Mouse (Mus musculus): ENCODE data around the gene Hao2.

Hao2 gene

GRCm38 (mm10) chr3:98856892-98857291, 36.1 kb downstream of the Hao2 start:
- no peak for DNase-seq (ENCODE audit: low read depth, low spot score)

- no peak for DNase-seq (ENCODE audit: low read depth, low spot score)
These were observed 37.9 kb downstream of the Hao2 start for GRCm38 (mm10) chr3:98855160-98855559.

- DNase-seq (ENCODE audit: low read depth, low spot score) = no peak
These were observed 39.4 kb downstream of the Hao2 start for GRCm38 (mm10) chr3:98853685-98854084.

- no peak for DNase-seq (ENCODE audit: low read depth, low spot score)
These were observed 40.0 kb downstream of the Hao2 start for GRCm38 (mm10) chr3:98853051-98853450.

- no peak for DNase-seq (ENCODE audit: low read depth, low spot score)
These were observed 40.4 kb downstream of the Hao2 start for GRCm38 (mm10) chr3:98852631-98853030.

GRCm38 (mm10) chr3:98851853-98852252, 41.2 kb downstream of the Hao2 start:
- DNase-seq (ENCODE audit: low read depth, low spot score) = no peak

GRCm38 (mm10) chr3:98850262-98850661, 42.8 kb downstream of the Hao2 start:
- no peak for DNase-seq (ENCODE audit: low read depth, low spot score)

- no peak for DNase-seq (ENCODE audit: low read depth, low spot score)
These were observed 44.1 kb downstream of the Hao2 start for GRCm38 (mm10) chr3:98848898-98849297.
